Mouse (Mus musculus) cerebellum, postnatal 14 days (tissue): ENCODE measurements at regions not wholly inside any gene's neighbourhood (a gene's known extent, or its start where the extent isn't known, plus 50 kb on each side); places are given as distances from the start of the nearest gene placed in this dataset.
"Not testable (repeated sequence)": the region's sequence is repeated elsewhere in the genome, so short reads cannot be mapped to it uniquely, and the experiment has no call there.

Experiments used
- DNase-seq, 2 experiments: peaks; one replicate each; pipeline ENCODE4 v3.0.0; 2021; ENCODE audit warnings: mixed read lengths in 2 of 2

DNA sequence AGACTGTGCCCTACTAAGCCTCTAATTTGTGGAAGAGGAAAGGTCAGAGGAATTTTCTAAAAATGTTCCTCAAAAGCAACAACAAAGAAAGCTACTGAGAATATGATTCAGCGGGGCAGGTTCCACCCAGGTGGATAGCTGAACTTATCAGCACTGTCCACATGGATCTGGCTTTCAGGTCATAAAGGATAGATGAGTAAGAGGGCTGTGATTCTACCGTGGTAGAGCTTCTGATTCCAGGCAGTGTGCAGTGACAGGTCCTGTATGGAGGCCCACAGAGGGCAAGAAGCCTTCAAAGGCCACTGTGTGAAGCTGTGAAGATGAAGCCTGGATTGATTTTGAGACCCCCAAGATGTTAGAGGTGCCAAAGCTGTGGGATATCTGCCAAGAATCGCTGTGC is 51.8 kb downstream of the Teddm3 start:
- not testable (repeated sequence) for DNase-seq

DNA sequence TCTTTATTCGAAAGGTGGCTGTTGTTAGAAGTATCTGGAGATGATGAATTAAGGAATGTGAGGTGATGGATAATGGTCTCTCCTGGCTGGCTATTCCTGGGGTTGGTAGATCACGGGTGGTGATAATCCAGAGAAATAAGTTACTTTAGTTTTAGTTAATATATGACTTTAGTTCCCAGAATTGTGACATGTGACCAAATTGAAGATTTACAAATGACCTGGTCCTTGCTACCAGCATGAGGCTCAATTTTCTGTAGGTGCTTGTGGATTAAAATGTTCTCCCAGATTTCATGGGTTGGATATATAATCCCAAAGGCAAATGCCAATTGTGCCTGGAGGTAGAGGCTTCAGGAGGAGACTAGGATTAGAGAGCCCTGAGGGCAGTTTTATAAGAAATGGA is 53.7 kb downstream of the Teddm3 start:
- not testable (repeated sequence) for DNase-seq

DNA sequence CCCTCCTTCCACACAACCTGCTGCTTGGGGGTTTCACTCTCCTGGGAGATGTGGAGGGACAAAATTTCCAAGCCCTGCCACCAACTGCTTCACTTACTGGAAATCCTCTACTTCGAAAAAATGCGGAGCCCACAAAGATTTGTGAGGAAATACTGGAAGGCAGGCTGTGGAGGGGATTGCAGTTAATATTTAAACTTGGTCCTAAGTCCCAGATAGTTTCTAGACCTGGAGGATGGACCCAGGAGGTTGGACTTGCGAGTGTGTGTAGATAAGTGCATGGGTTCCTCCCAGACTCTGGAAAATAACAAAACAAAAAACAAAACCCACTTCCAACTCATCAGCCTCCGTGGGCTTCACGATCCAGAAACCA is 79.0 kb downstream of the Teddm3 start:
- DNase-seq: no peak

DNA sequence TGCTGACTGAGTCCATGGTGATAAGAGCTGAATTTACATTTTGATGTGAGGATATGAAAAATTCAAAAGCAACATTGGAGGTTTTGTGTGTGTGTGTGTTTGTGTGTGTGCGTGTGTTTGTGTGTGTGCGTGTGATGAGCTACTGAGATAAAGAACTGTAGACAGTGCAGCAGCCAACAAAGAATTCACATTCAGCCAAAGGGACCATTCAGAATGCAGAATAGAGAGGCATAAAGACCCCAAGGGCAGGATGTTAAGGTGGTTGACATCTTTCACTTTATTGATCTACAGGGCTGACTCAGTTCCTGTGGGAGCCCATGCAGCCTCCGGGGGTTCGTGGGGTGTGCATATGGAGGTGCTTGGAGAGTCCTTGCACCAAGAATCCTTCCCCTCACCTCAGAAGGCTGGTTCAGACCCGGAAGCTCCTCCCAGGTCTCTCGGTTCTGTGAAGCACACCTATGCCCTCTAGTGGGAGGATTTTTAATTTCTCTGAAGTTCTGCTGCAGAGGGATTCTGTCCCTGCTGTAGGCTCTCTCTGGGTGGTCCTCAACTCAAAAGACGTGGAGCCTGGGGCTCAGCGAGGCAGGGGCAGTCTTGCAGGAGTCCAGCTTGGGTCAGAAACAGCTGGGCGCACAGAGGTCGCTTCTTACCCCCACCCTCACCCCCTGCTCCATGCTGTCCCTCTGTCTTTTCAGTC is 79.6 kb downstream of the Teddm3 start:
- peak in 1 of 2 experiments; percentile 5 for DNase-seq

DNA sequence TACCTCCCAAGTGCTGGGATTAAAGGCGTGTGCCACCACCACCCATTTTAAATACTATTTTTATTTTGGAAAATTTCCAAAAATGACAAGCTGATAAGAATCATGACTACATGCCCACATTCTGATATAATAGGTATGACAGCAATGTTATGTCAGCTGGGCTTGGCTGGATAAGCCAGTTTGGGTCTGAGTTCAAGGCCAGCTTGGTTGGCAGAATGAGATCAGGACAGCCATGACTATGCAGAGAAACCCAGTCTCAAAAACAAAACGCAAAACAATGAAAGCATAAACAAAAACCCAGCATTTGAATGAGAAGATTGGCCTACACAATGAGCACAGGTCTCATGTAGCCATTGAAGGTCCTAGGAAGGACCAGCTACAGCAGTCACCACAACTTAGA is 93.6 kb downstream of the Teddm3 start:
- DNase-seq: no peak

DNA sequence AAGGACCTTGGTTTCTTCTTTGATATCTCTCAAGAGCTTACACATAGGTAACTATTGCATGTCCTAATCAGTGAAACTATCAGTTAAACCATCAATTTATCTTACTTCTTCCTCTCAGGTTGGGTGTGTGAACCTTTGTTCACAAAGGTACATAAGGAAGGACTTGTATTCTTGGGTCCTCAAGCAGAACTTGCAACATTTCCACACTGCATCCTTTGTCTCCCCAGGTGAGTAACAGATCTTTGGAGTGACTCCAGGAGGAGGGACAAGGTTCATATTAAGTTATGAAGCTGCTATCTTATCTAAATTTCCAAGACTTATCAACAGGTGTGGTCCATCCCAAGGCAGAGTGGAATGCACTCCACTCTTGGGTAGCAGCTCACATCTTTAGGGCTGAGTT is 99.0 kb downstream of the Teddm3 start:
- DNase-seq: no peak

DNA sequence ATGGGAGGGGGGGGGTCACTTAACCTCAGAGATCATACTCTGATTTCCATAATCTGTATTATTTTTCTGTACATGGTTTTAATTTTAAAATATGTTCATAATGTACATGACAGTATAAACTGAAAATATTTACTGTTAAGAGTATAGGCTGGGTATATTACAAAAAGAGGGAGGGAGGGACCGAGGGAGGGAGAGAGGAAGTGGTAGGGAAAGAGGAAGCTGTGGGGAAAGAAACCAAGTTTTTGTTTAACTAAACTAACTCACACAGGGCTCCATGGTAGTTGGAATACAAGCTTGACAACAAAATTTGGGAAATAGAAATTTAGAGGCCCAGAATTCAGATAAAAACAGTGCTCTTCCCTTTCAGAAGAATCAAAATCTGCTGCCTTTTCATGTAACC is 131.7 kb downstream of the Teddm3 start:
- not testable (repeated sequence) for DNase-seq

DNA sequence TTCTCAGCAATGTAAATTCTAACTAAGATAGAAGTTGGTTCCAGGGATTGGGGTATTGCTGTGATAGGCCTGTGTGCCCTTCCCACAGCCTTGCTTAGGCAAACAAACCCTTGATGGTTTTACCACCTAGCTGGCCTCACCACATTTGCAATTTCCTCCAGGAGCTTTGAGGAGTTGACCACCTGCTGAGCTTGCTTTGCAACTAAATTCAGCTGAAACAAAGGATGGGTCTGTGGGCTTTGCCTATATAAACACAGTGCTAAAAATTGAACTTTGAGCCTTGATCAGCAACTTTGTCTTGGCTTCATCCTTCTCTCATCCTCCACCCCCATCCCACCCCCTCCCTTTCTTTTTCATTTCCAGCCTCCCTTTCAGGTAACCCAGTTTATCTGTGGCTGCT is 148.9 kb downstream of the Teddm3 start:
- DNase-seq: no peak

DNA sequence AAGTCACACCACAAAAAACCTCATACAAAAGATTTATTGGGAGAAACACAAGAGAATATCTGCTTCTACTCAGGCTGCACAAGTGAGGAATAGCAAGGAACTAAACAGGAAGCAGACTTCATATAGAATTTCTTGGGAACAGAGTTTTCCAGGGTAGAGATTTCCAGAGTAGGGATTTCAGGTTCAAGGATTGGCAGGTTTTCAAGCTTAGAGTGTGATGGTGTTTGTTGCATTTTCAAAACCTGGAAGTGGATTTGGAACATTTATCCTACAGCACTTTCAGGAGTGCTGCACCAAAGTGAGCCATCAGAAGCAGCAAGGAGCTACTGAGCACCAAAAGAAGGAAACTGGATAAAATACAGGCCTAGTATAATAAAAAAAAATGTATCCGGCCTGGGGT is 152.7 kb downstream of the Teddm3 start:
- no peak for DNase-seq

DNA sequence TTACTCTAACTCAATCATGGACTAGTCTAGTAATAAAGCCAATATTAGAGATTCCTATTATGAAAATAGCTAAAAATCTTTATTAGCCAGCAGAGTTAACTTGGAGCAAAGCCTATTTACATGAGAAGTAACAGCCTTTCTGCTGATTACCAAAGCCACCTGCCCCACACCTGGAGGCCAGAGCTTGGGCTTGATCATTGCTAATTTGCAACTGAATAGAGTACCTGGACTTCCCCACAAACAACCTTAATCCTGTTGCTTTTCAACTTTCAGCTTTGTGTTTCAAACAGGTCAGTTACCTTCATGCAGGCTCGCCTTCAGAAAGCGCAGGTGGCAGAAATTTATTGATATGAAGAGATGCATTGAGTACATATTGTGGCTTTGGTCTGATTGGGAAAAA is 163.3 kb downstream of the Teddm3 start:
- DNase-seq: no peak

DNA sequence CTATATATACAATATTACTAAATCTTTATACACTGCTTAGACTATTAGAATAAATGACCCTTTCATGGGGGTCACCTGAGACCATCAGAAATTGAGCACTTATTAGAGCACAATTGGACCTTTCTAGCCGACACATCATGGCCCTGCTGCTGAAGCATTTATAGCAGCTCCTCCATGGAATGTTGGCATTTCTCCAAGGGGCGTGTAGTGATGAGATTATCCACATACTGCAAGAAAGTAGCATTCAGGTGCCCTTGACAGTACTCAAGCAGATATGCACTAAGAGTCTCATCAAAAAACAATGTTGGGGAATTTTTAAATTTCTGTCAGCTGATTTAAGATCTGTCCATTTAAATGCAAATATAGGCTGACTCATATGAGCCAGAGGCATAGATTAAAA is 178.4 kb downstream of the Teddm3 start:
- DNase-seq: peak; percentile 18 to 23

DNA sequence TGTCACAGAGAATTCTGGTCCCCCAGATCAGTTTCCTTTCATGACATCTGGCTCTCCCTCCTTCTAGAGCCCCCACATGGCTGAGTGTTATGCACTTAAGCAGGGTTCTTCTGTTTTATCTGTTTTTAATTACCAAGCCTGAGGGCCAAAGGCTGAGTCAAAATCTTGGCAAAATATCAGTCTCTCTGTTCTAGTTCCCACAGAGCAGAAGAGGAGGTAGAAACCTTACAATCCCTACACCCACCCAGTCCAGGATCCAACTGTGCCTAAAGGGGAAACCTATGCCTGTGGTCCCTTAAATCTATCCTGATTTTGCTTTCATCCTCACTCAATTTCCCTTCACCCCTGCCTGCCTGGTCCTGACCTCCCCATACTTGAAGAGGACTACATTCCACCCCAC is 181.4 kb downstream of the Teddm3 start:
- no peak for DNase-seq

DNA sequence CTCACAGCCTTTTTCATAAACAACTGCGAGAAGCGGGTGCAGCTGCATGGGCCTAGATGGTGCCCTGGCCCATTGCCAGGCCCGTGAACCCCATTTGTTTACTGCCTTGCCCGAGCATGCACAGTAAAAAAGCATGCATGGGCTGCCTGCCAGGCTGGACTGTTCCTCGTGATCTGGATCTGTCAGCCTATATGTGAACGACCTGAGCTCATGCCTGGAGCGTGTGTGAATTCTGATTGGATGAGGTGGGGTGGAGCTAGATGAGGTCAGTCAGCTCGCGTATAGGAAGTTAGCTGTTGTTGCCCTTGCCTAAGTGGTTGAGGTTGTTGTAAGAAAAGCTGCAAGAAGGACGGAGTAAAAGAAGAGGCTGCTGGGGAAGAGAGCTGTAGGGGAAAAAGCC is 194.9 kb downstream of the Teddm3 start:
- peak; percentile 64 to 69 for DNase-seq

DNA sequence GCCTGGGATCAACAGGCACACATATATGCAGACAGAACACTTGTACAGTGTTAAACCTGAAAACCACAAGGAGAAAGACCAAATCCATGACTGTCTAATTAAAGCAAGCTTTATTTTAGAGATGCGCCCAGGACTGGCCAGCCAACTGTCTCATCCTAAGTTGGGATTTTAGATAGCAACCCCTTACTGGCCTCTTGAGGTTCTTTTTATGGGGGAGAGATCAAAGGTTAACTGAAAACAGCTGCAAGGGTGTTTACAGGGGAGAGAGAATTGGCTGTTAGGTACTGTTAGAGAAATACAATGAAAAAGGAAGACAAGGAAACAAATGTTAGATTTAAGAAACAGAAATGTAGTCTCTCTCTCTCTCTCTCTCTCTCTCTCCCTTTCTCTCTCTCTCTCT is 202.4 kb upstream of the Thpo start:
- no peak for DNase-seq

DNA sequence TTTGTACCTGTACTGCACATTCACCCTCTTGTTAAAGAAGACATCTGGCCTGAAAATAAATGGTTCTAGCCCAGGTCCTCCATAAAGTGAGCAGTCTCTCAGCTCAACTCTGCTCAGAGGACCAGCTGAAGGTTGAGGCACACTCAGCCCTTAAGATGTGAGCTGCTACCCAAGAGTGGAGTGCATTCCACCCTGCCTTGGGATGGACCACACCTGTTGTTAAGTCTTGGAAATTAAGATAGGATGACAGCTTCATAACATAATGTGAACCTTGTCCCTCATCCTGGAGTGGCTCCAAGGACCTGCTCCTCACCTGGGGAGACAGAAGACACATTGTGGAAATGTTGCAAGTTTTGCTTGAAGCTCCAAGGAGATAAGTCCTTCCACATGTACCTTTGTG is 200.5 kb upstream of the Thpo start:
- not testable (repeated sequence) for DNase-seq

DNA sequence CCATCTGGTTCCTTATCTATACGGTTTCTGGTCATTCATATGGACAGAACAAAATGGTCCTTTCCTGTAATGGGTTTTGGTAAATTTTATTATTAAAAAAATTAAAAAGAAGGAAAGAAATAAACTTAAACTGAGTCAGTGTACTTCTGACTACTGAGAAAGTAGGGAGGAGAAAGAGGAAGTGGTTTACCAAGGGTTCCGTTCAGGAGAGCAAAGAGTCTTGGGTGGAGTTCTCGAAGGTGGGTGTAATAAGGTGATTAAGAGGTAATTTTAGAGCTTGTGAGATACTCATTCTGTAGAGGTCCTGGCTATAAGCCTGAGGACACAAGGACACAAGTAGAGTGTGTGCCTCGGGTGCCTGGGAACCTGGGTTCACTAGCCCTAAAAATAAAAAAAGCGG is 195.7 kb upstream of the Thpo start:
- DNase-seq: not testable (repeated sequence)

DNA sequence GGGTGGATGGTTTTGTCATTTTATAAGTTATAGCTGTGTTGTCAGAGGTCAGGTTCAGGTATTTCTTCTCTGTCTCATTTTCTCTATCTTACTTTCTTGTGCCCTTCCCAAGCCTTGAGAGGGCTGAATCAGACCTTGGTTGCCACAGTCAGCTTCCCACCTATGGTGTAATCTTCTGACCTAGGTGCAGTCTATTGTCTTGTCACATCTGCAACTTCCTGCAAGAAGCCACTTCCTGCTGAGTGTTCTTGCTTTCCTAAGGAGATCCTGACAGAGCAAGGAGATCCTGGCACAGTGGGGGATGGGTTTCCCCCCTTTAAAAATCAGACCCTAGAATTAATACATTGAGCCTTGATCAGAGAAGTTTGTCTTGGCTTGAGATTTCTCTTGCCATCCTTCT is 191.5 kb upstream of the Thpo start:
- not testable (repeated sequence) for DNase-seq

DNA sequence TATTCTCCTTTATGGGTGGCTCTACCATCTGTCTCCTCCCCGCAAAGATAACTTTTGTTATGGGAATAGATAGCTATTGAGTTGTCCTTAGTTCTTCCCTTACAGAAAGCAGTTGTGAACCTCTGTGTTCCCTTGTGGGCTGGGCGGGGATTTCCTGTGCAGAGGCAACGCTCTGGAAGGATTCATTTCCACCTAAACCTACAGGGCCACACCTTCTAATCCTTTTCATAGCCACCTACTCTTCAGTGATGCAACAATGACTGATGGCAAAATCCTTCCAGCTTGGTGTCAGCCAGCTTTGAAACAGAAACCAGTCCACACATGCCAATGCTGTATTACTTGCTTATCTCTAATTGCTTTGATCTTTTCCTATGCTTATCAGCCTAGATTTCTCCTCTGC is 176.6 kb upstream of the Thpo start:
- not testable (repeated sequence) for DNase-seq

DNA sequence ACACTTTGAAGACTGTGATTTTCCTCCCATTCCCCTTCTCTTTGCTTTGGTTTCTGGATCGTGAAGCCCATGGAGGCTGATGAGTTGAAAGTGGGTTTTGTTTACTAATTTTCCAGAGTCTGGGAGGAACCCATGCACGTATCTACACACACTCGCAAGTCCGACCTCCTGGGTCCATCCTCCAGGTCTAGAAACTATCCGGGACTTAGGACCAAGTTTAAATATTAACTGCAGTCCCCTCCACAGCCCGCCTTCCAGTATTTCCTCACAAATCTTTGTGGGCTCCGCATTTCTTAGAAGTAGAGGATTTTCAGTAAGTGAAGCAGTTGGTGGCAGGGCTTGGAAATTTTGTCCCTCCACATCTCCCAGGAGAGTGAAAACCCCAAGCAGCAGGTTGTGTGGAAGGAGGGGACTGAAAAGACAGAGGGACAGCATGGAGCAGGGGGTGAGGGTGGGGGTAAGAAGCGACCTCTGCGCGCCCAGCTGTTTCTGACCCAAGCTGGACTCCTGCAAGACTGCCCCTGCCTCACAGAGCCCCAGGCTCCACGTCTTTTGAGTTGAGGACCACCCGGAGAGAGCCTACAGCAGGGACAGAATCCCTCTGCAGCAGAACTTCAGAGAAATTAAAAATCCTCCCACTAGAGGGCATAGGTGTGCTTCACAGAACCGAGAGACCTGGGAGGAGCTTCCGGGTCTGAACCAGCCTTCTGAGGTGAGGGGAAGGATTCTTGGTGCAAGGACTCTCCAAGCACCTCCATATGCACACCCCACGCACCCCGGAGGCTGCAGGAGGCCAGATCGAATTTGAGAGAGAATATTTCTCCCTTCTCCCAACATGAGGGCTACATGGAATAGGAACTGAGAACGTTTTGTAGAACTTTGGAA is 174.4 kb upstream of the Thpo start:
- DNase-seq: peak; percentile 10 to 12

DNA sequence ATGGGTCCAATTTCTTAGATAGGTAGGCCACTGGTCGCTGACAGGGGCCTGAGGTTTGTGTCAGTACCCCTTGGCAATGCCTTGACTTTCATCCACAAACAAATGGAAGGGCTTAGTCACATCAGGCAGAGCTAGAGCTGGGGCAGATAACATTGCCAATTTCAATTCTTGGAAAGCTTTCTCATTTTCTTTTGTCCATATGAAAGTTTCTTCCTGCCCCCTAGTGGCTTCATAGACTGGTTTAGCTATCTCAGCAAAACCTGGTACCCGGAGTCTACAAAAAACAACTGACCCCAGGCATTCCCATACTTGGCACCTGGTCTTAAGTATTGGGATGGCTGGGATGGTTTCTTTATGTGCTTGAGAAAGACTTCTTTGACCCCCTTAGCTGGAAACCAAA is 161.4 kb upstream of the Thpo start:
- peak; percentile 16 to 28 for DNase-seq

DNA sequence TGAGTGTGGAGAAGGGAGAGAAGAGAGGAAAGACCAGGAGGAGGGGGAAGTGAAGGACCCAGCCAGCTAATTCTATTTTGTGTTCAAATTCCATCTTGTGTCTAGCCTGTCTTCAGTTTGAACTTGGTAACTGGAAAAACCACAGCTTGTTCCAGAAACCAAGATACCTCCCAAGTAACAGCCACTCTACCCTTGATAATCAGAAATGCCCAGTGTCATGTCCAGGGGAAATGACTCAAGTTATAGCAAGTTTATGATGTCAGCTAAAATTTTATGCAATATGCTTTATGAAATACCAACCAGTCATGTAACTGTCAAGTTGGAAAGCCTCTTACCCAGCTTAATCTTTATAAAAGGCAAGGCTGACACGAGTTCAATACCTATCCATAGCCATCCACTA is 137.4 kb upstream of the Thpo start:
- no peak for DNase-seq

DNA sequence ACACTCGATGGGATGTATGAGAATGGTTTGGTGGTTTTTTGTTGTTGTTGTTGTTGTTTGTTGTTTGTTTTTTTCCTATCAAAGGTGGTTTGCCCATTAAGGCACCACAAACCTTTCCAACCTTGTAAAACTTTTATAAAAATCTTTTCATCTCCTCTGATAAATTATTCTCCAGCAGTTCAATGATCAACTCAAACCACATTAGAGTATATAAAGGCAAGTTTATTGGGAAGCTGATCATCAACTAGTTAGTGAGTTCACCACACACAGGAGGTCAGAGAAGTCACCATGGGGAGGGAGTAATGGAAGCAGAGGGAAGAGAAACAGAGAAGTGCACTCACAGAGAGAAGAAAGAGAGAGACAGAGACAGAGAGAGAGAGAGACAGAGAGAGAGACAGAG is 132.5 kb upstream of the Thpo start:
- DNase-seq: no peak

DNA sequence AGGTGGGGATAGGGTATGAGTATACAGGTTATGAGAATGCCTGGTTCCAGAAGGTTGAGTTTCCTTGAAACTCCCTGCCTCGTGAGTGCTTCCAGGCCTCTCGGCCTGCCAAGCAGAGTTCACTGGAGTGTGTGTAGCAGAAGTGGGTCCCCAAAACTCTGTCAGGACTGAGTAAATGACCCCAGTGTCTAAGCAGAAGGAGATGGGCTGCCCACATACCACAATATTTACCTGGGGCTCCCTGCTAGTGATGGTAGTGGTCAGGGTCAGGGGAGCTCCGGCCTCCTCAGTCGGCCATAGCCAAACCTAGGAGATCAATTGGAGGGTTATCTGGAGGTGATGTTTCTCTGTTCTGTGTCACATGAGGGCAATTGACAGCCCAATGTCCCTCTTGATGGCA is 126.9 kb upstream of the Thpo start:
- no peak for DNase-seq

DNA sequence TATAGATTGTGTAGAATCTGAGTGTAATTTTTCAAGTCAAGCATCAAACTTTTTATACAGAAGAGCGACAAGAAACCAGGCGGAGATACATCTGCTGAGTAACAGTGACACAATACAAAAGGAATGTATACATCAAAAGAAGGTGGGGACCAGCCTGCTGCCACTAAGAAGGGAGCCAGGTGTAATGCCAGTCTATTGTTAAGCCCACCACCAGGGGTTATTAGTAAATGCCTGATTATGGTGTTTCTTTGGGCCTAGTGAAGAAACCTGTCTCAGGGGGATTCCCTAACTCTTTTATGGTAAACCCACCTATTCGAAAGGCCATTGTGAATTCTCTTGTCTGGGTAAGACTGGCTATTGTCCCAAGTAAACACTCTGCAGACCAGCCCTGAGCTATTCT is 126.3 kb upstream of the Thpo start:
- not testable (repeated sequence) for DNase-seq
